Mouse (Mus musculus) ES-E14 (cell line): ENCODE results near the gene Smpx. TPM values are rescaled to one million over a fixed set of nuclear protein-coding genes. Genes with fewer than 3 reads are reported as not detected.

ENCODE experiments used
- DNase-seq: peaks from one replicate; pipeline ENCODE4 v3.0.0-alpha.2; 2013; ENCODE audit warnings: low read depth, low spot score
- H3K27ac ChIP-seq: 2 replicates; pipeline ENCODE4 v1.5.1; 2012; ENCODE audit warnings: low read depth, mild to moderate bottlenecking, low read length, moderate library complexity, mixed read lengths; ENCODE audit not compliant: poor library complexity, insufficient read depth, severe bottlenecking
- H3K36me3 ChIP-seq: 2 replicates; pipeline ENCODE4 v1.6.1; 2012; ENCODE audit warnings: mild to moderate bottlenecking, low read length, moderate library complexity, mixed read lengths; ENCODE audit not compliant: control insufficient read depth, poor library complexity, insufficient read depth, severe bottlenecking
- H3K4me1 ChIP-seq, 2 experiments: fragments of 150-350 bp in 1 of 2; sonication (generic) in 1 of 2; 2 replicates each; pipeline ENCODE4 v1.6.1; 2012; ENCODE audit warnings: low read length in 2 of 2, mild to moderate bottlenecking in 1 of 2, mixed read lengths in 1 of 2; ENCODE audit not compliant: control insufficient read depth in 2 of 2, insufficient read depth in 2 of 2, poor library complexity in 1 of 2
- H3K4me3 ChIP-seq, 2 experiments: fragments of 150-350 bp in 1 of 2; sonication (generic) in 1 of 2; 2 replicates each; pipeline ENCODE4 v1.5.1; 2012; ENCODE audit warnings: low read length in 2 of 2, low read depth in 1 of 2, mild to moderate bottlenecking in 1 of 2, mixed read lengths in 1 of 2; ENCODE audit not compliant: insufficient read depth in 1 of 2, poor library complexity in 1 of 2, severe bottlenecking in 1 of 2
- H3K9ac ChIP-seq: 2 replicates; pipeline ENCODE4 v1.6.1; 2012; ENCODE audit warnings: low read depth, mild to moderate bottlenecking, low read length, mixed read lengths; ENCODE audit not compliant: poor library complexity, insufficient read depth, severe bottlenecking
- H3K9me3 ChIP-seq: fragments of 150-350 bp; sonication (generic); 2 replicates; pipeline ENCODE4 v1.6.1; 2012; ENCODE audit warnings: low read depth, mild to moderate bottlenecking, low read length; ENCODE audit not compliant: control insufficient read depth, insufficient read depth
- CHD2 ChIP-seq: IDR thresholded peaks from 2 replicates; pipeline ENCODE4 v1.6.1; 2014; ENCODE audit warnings: mild to moderate bottlenecking, low read depth, low read length, inconsistent platforms
- HCFC1 ChIP-seq: IDR thresholded peaks from 2 replicates; pipeline ENCODE4 v1.6.1; 2012; ENCODE audit warnings: low read length, inconsistent platforms, borderline replicate concordance; ENCODE audit not compliant: insufficient read depth
- MAFK ChIP-seq: IDR thresholded peaks from 2 replicates; pipeline ENCODE4 v1.6.1; 2014; ENCODE audit warnings: mild to moderate bottlenecking, low read depth, low read length, inconsistent platforms; ENCODE audit not compliant: insufficient read depth
- ZC3H11A ChIP-seq: IDR thresholded peaks from 2 replicates; pipeline ENCODE4 v1.6.1; 2012; ENCODE audit warnings: low read depth, mild to moderate bottlenecking, inconsistent platforms, low read length, borderline replicate concordance
- ZNF384 ChIP-seq: IDR thresholded peaks from 2 replicates; pipeline ENCODE4 v1.6.1; 2012; ENCODE audit warnings: low read depth, low read length, inconsistent platforms
- in situ Hi-C, 2 experiments: fragments of 600-800 bp; cut with MboI; formaldehyde crosslinking; loops; one replicate each; pipeline ENCODE4 v1.15.1; 2025; ENCODE audit warnings: low sequenced_read_pairs in 2 of 2, inconsistent platforms in 1 of 2; ENCODE audit not compliant: unreplicated experiment in 2 of 2
- total RNA-seq: library from RNA; depleted of rRNA; stranded (reverse); fragments of 300-350 nt; gene quantifications from 2 replicates; pipeline ENCODE4 v1.2.3, GENCODE M21; 2012

The Smpx gene
- total RNA-seq, 1 experiment: not detected

- no peaks in the 10 kb centered on the region for H3K4me1 ChIP-seq
- no peak for DNase-seq
- H3K27ac ChIP-seq: no peak overlapping the region
- in situ Hi-C loops: no loop called here
- H3K9me3 ChIP-seq: no peaks in the 10 kb centered on the region
- H3K36me3 ChIP-seq: no peaks in the 10 kb centered on the region
- H3K9ac ChIP-seq: no peak overlapping the region
- no peak overlapping the region for H3K4me3 ChIP-seq
- TF ChIP-seq MAFK (no peak), CHD2 (no peak), HCFC1 (no peak), ZNF384 (no peak), ZC3H11A (no peak)
These were observed 10.0 kb downstream of the Smpx start for GRCm38 (mm10) chrX:157708616-157709280.

GRCm38 (mm10) chrX:157719907-157720306 lies 21.2 kb downstream of the Smpx start:
- H3K4me1 ChIP-seq: no peaks in the 10 kb centered on the region

GRCm38 (mm10) chrX:157730622-157731341 lies 32.1 kb downstream of the Smpx start:
- no peaks in the 10 kb centered on the region for H3K4me1 ChIP-seq
- no peak for DNase-seq
- H3K27ac ChIP-seq: no peak overlapping the region
- TF ChIP-seq ZC3H11A (no peak), HCFC1 (no peak), ZNF384 (no peak), CHD2 (no peak), MAFK (no peak)
- no peak overlapping the region for H3K4me3 ChIP-seq
- in situ Hi-C loops: loop anchor here in 1 of 2 experiments (25.0 kb wide), 1 partner anchor 1207 kb away; no protein-coding TSS in a partner anchor
- H3K9me3 ChIP-seq: no peaks in the 10 kb centered on the region
- no peaks in the 10 kb centered on the region for H3K36me3 ChIP-seq
- H3K9ac ChIP-seq: no peak overlapping the region

More at GRCm38 (mm10) chrX:157719907-157720306, 21.2 kb downstream of the Smpx start:
- no peak for DNase-seq
- Histone ChIP-seq H3K9ac (no peak overlapping the region), H3K27ac (no peak overlapping the region), H3K4me3 (no peak overlapping the region), H3K36me3 (no peaks in the 10 kb centered on the region), H3K9me3 (no peaks in the 10 kb centered on the region)
- in situ Hi-C loops: no loop called here
- TF ChIP-seq CHD2 (no peak), ZNF384 (no peak), ZC3H11A (no peak)

GRCm38 (mm10) chrX:157731658-157732314 lies 33.1 kb downstream of the Smpx start:
- in situ Hi-C loops: loop anchor here in 1 of 2 experiments (25.0 kb wide), 1 partner anchor 1206 kb away; no protein-coding TSS in a partner anchor
- Histone ChIP-seq H3K4me1 (no peaks in the 10 kb centered on the region), H3K9ac (no peak overlapping the region), H3K9me3 (no peaks in the 10 kb centered on the region), H3K36me3 (no peaks in the 10 kb centered on the region), H3K27ac (no peak overlapping the region), H3K4me3 (no peak overlapping the region)
- TF ChIP-seq ZC3H11A (peak; percentile 71), MAFK (no peak)
- peak; percentile 55 for DNase-seq
